Mouse (Mus musculus): Measurements from ENCODE around the gene Cyp4a10. TPM values are rescaled to one million over a fixed set of nuclear protein-coding genes. Genes with fewer than 3 reads are reported as not detected.

The Cyp4a10 gene
- polyA plus RNA-seq, 1 experiment from 2014 or later = not detected

GRCm38 (mm10) chr4:115575776-115576175 is 57.7 kb downstream of the Cyp4a10 start:
- Histone ChIP-seq H3K9ac (ENCODE audit: low read depth, low read length) (no peak overlapping the region), H3K36me3 (ENCODE audit: control insufficient read depth, insufficient read depth, low read length) (no peaks in the 10 kb centered on the region), H3K4me2 (ENCODE audit: low read length) (no peak overlapping the region), H3K9me3 (replicated peaks; ENCODE audit: control insufficient read depth, low read length, poor library complexity, severe bottlenecking) (no peaks in the 10 kb centered on the region), H3K27me3 (ENCODE audit: control insufficient read depth, insufficient read depth, low read depth, low read length) (no peaks in the 10 kb centered on the region), H3K4me3 (ENCODE audit: low read depth, low read length) (no peak overlapping the region), H3K27ac (ENCODE audit: low read length) (no peak overlapping the region), H3K4me1 (ENCODE audit: control insufficient read depth, insufficient read depth, low read length) (no peaks in the 10 kb centered on the region)
- ATAC-seq = no peak
- 76% methylated on average over 2 of the region's 2 CpGs for WGBS

GRCm38 (mm10) chr4:115583036-115583435 is 65.0 kb downstream of the Cyp4a10 start:
- no peaks in the 10 kb centered on the region for H3K27me3 ChIP-seq (ENCODE audit: control insufficient read depth, insufficient read depth, low read depth, low read length)
- H3K9ac ChIP-seq (ENCODE audit: low read depth, low read length) = no peak overlapping the region
- no peak for ATAC-seq
- no peak overlapping the region for H3K4me3 ChIP-seq (ENCODE audit: low read depth, low read length)
- H3K36me3 ChIP-seq (ENCODE audit: control insufficient read depth, insufficient read depth, low read length) = no peaks in the 10 kb centered on the region
- no peak overlapping the region for H3K27ac ChIP-seq (ENCODE audit: low read length)
- H3K4me2 ChIP-seq (ENCODE audit: low read length) = no peak overlapping the region
- no peaks in the 10 kb centered on the region for H3K4me1 ChIP-seq (ENCODE audit: control insufficient read depth, insufficient read depth, low read length)
- no peaks in the 10 kb centered on the region for H3K9me3 ChIP-seq (replicated peaks; ENCODE audit: control insufficient read depth, low read length, poor library complexity, severe bottlenecking)

Other genes starting within 250 kb of the Cyp4a10 start
- gene Cyp4a12a, start 219.2 kb upstream of the Cyp4a10 start, polyA plus RNA-seq (2015; fragmentation: Nextera tagmentation; extraction: Ambion mirVana) = not detected in 2 replicates
- not detected in 2 replicates for gene Cyp4a12b, start 106.6 kb upstream of the Cyp4a10 start, polyA plus RNA-seq (2015; fragmentation: Nextera tagmentation; extraction: Ambion mirVana)
- gene Cyp4a30b, start 65.7 kb upstream of the Cyp4a10 start, polyA plus RNA-seq (2015; fragmentation: Nextera tagmentation; extraction: Ambion mirVana) = not detected in 2 replicates
- gene Cyp4a14, start 22.1 kb upstream of the Cyp4a10 start, polyA plus RNA-seq (2015; fragmentation: Nextera tagmentation; extraction: Ambion mirVana) = not detected in 2 replicates
- not detected in 2 replicates for gene Cyp4a31, start 45.4 kb downstream of the Cyp4a10 start, polyA plus RNA-seq (2015; fragmentation: Nextera tagmentation; extraction: Ambion mirVana)
- gene Cyp4a32, start 82.7 kb downstream of the Cyp4a10 start, polyA plus RNA-seq (2015; fragmentation: Nextera tagmentation; extraction: Ambion mirVana) = not detected in 2 replicates
- gene Cyp4b1, start 129.5 kb downstream of the Cyp4a10 start, polyA plus RNA-seq (2015; fragmentation: Nextera tagmentation; extraction: Ambion mirVana) = 0.80 and 1.2 TPM in 2 replicates
- gene Efcab14, start 219.5 kb downstream of the Cyp4a10 start, polyA plus RNA-seq (2015; fragmentation: Nextera tagmentation; extraction: Ambion mirVana) = 17.3 and 17.6 TPM in 2 replicates